Mouse (Mus musculus) erythroblast, embryonic 14.5 days (primary cell): ENCODE measurements around the gene Car11. TPM values are rescaled to one million over a fixed set of nuclear protein-coding genes. Genes with fewer than 3 reads are reported as not detected.
"Not testable (repeated sequence)": the region's sequence is repeated elsewhere in the genome, so short reads cannot be mapped to it uniquely, and the experiment has no call there.

ENCODE experiments used
- H3K27me3 ChIP-seq: 2 replicates; pipeline ENCODE4 v1.6.1; 2012; ENCODE audit warnings: inconsistent platforms; ENCODE audit not compliant: control insufficient read depth
- H3K36me3 ChIP-seq: 2 replicates; pipeline ENCODE4 v1.6.1; 2012; ENCODE audit warnings: mild to moderate bottlenecking, inconsistent platforms; ENCODE audit not compliant: control insufficient read depth
- H3K4me1 ChIP-seq: 2 replicates; pipeline ENCODE4 v1.6.1; 2012; ENCODE audit warnings: inconsistent platforms; ENCODE audit not compliant: control insufficient read depth
- H3K4me3 ChIP-seq: replicated peaks from 2 replicates; pipeline ENCODE3; 2012; ENCODE audit warnings: moderate library complexity, mild to moderate bottlenecking, inconsistent platforms
- H3K9me3 ChIP-seq: 2 replicates; pipeline ENCODE4 v1.6.1; 2012; ENCODE audit warnings: low read length, inconsistent platforms, mixed read lengths; ENCODE audit not compliant: control insufficient read depth
- GATA1 ChIP-seq: IDR thresholded peaks from 2 replicates; pipeline ENCODE4 v1.6.1; 2012; ENCODE audit warnings: low read length, inconsistent platforms, mixed read lengths
- TAL1 ChIP-seq: IDR thresholded peaks from 3 replicates; pipeline ENCODE4 v1.6.1; 2012; ENCODE audit warnings: low read length, inconsistent platforms, mixed read lengths
- polyA plus RNA-seq: library from polyadenylated mRNA; stranded (reverse); fragments of >175 nt; gene quantifications from 2 replicates; pipeline ENCODE4 v1.2.3, GENCODE M21; 2012

Car11 gene
- not detected in 2 replicates for polyA plus RNA-seq

DNA sequence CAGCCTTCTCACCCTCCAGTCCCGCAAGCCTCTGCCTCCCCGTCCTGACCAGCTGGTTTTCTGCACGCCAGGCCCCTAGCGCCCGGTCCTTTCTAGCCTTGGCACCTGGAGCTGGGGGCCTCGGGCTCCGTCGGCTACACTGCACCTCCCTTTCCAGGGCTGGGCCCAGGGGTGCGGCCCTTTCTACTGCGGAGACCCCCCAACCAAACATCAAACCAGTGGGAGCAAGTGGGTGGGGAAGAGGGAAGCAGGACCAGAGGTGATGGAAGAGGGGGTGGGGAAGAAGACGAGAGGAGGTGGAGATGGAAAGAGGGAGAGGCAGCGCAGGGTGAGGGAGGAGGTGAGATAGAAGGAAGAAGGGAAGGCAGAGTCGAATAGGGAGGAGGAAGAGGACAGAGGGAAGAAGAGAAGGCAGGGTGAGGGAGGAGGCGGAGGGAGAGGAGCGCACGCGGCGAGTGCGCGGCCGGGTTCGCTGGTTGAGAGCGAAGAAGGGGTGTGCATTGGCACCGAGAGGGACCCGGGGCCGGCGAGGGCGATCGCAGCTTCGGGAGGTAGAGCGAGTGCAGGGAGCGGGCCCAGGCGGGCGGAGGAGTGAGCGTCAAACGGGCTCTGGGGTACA lies at the start of gene Car11:
Gene Car11, plus strand, starts transcription at position 321 of the 619 bp plus-strand sequence.
- Histone ChIP-seq H3K4me1 (peaks cover 12% of the 10 kb centered on the region), H3K4me3 (no peak within 1 kb of the TSS), H3K27me3 (peaks cover 53% of the 10 kb centered on the region), H3K9me3 (peaks cover 2% of the 10 kb centered on the region; the same call in 1 of the 2 replicates), H3K36me3 (no peaks in the 10 kb centered on the region)
- TF ChIP-seq GATA1, result no peak
- TF ChIP-seq TAL1, result no peak

DNA sequence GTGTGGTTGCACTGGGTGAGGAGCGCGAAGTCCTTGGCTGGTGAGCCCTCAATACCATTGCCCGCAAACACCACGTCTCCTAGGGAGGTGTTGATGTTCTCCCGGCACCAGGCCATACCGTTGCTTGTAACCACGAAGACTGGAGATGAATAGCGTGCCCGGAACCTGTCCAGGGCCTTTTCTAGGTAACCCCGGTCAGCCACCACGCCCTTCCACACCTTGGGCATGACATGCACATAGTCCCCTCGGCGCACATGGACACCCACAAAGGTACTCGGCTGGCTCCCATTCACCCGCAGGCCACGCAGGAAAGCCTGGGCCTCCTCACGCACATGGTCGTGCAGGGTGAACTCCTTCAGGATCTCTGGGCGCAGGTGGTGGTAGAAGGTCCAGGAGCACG lies 49.2 kb upstream of the Car11 start:
- not testable (repeated sequence) for H3K27me3 ChIP-seq, H3K36me3 ChIP-seq

GRCm38 (mm10) chr7:45654424-45655047 lies 45.1 kb upstream of the Car11 start:
- TF ChIP-seq GATA1, result no peak
- TF ChIP-seq TAL1, result no peak
- H3K4me3 ChIP-seq, result no peak overlapping the region
- H3K36me3 ChIP-seq, result no peaks in the 10 kb centered on the region
- no peaks in the 10 kb centered on the region for H3K9me3 ChIP-seq
- H3K4me1 ChIP-seq, result peaks cover 5% of the 10 kb centered on the region
- H3K27me3 ChIP-seq, result no peaks in the 10 kb centered on the region

More for the DNA sequence above, 49.2 kb upstream of the Car11 start:
- H3K4me1 ChIP-seq, H3K4me3 ChIP-seq, H3K9me3 ChIP-seq: not testable (repeated sequence)

GRCm38 (mm10) chr7:45660746-45661478 lies 38.7 kb upstream of the Car11 start:
- Histone ChIP-seq H3K9me3 (no peaks in the 10 kb centered on the region), H3K4me3 (no peak overlapping the region), H3K36me3 (no peaks in the 10 kb centered on the region), H3K4me1 (no peaks in the 10 kb centered on the region), H3K27me3 (peaks cover 4% of the 10 kb centered on the region; the same call in 1 of the 2 replicates)
- TF ChIP-seq TAL1 (no peak), GATA1 (no peak)

DNA sequence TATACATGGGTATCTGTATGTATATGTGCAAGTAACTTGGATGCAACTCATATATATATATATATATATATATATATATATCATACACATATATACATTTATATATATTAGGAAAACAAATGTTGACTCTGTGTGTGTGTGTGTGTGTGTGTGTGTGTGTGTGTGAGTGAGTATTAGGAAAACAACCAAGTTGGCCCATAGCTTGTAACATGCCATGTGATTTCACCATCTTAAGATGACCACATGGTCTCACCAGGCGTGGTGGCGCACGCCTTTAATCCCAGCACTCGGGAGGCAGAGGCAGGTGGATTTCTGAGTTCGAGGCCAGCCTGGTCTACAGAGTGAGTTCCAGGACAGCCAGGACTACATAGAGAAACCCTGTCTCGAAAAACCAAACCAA lies 37.9 kb upstream of the Car11 start:
- H3K36me3 ChIP-seq, H3K4me1 ChIP-seq, H3K9me3 ChIP-seq, H3K4me3 ChIP-seq, H3K27me3 ChIP-seq: not testable (repeated sequence)

GRCm38 (mm10) chr7:45665303-45666138 lies 34.1 kb upstream of the Car11 start:
- Histone ChIP-seq H3K4me1 (no peaks in the 10 kb centered on the region), H3K36me3 (no peaks in the 10 kb centered on the region), H3K27me3 (peaks cover 4% of the 10 kb centered on the region; the same call in 1 of the 2 replicates), H3K4me3 (no peak overlapping the region), H3K9me3 (peaks cover 6% of the 10 kb centered on the region)
- TF ChIP-seq TAL1 (no peak), GATA1 (no peak)

GRCm38 (mm10) chr7:45666161-45666560 lies 33.5 kb upstream of the Car11 start, which contains the start of gene Fut2:
Gene Fut2, minus strand, starts transcription at chr7:45666394.
- no peak within 1 kb of the TSS for H3K4me3 ChIP-seq
- no peaks in the 10 kb centered on the region for H3K36me3 ChIP-seq
- peaks cover 6% of the 10 kb centered on the region for H3K9me3 ChIP-seq
- H3K4me1 ChIP-seq, result no peaks in the 10 kb centered on the region
- H3K27me3 ChIP-seq, result peaks cover 4% of the 10 kb centered on the region; the same call in 1 of the 2 replicates
- no peak for TF ChIP-seq GATA1
- TF ChIP-seq TAL1, result no peak

- Histone ChIP-seq H3K4me3 (no peak overlapping the region), H3K4me1 (no peaks in the 10 kb centered on the region), H3K27me3 (peaks cover 4% of the 10 kb centered on the region; the same call in 1 of the 2 replicates), H3K9me3 (peaks cover 6% of the 10 kb centered on the region), H3K36me3 (no peaks in the 10 kb centered on the region)
- TF ChIP-seq GATA1 (no peak), TAL1 (no peak)
Observed at GRCm38 (mm10) chr7:45667761-45668160, 31.9 kb upstream of the Car11 start.

DNA sequence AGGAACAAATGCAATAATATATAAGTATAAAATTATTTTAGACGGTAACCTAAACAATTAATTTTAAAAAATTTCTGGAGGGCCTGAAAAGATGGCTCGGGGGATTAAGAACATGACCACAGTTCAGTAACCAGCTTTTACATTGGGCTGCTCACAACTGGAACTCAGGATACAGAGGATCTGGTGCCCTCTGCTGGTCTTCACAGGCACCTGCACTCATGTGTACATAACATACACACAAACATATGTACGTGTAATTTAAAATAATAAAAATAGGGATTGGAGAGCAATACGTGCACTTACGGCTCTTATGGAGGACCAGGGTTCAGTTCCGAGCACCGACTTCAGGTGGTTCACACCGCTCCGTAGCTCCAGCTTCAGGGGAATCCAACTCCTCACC lies 30.7 kb upstream of the Car11 start:
- peaks cover 6% of the 10 kb centered on the region for H3K9me3 ChIP-seq
- no peaks in the 10 kb centered on the region for H3K36me3 ChIP-seq
- no peaks in the 10 kb centered on the region for H3K4me1 ChIP-seq
- H3K4me3 ChIP-seq, result no peak overlapping the region
- no peak for TF ChIP-seq TAL1
- H3K27me3 ChIP-seq, result peaks cover 4% of the 10 kb centered on the region; the same call in 1 of the 2 replicates
